Mouse (Mus musculus): ENCODE measurements around the gene Gm20826. TPM values are rescaled to one million over a fixed set of nuclear protein-coding genes. Genes with fewer than 3 reads are reported as not detected.
"Not testable (repeated sequence)": the region's sequence is repeated elsewhere in the genome, so short reads cannot be mapped to it uniquely, and the experiment has no call there.

The Gm20826 gene
- 0.04 TPM in 1 of 2 replicates, not detected in the other for polyA plus RNA-seq (2015; fragmentation: Nextera tagmentation; extraction: Ambion mirVana)

- H3K9me3 ChIP-seq (replicated peaks; ENCODE audit: control insufficient read depth, low read length, poor library complexity, severe bottlenecking); H3K36me3 ChIP-seq (ENCODE audit: control insufficient read depth, insufficient read depth, low read length); H3K9ac ChIP-seq (ENCODE audit: low read depth, low read length); ATAC-seq; H3K4me2 ChIP-seq (ENCODE audit: low read length); H3K4me3 ChIP-seq (ENCODE audit: low read depth, low read length); H3K27ac ChIP-seq (ENCODE audit: low read length); H3K4me1 ChIP-seq (ENCODE audit: control insufficient read depth, insufficient read depth, low read length); H3K27me3 ChIP-seq (ENCODE audit: control insufficient read depth, insufficient read depth, low read depth, low read length): not testable (repeated sequence)
- no CpG with 5 or more reads among the region's 3 CpGs for WGBS
Observed at GRCm38 (mm10) chrY:7638389-7638788, at the start of gene Gm20826. Gm20826 (minus strand) TSS chrY:7638489.

Other genes with a start within 250 kb of the Gm20826 start
- not detected in 2 replicates for gene Gm21788, start 233.5 kb downstream of the Gm20826 start, polyA plus RNA-seq (2015; fragmentation: Nextera tagmentation; extraction: Ambion mirVana)
- gene Gm28576, start 84.5 kb upstream of the Gm20826 start, polyA plus RNA-seq (2015; fragmentation: Nextera tagmentation; extraction: Ambion mirVana): not detected in 2 replicates

Measured in midbrain, embryonic 16.5 days (tissue).